Mouse (Mus musculus) embryo, embryonic 11 days (tissue): ENCODE data around the gene Actl6b.

Source experiments
- DNase-seq: peaks from one replicate; pipeline ENCODE4 v3.0.0-alpha.2; 2015

Gene Actl6b

DNA sequence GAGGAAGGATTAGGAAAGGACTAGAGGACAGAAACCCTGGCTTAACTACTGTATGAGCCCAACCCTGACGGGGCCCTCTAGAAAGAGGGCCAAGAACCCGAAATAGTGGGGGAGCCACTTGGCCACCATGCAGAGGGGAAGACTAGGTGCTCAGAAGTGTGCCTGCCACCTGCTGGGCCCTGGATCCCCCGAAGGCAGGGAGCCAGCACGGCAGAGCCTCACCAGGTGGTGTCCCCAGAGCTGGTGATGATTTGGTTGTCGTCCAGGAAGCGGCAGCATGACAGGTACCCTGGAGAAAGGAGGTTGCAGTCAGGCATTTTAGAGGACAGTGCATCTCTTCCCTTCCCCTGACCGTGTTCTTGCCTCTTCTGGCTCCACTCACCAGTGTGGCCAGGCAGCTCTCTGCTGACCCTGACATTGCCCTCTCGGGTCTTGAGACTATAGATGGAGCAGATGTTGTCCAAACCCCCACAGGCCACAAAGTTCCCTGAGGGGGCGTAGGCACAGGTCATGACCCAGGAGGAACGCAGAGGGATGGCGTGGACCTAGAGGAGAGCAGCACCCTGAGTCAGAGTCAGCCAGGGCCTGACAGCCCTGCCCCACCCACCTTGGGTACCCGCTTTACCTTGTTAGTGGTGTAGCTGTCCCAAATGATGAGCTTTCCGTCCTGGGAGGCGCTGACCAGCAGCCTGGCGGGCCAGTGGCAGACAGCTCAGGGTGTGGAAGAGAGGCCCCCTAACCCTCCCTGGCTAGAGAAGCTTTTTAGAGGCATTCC is 23.9 kb upstream of the Actl6b start:
- no peak for DNase-seq

DNA sequence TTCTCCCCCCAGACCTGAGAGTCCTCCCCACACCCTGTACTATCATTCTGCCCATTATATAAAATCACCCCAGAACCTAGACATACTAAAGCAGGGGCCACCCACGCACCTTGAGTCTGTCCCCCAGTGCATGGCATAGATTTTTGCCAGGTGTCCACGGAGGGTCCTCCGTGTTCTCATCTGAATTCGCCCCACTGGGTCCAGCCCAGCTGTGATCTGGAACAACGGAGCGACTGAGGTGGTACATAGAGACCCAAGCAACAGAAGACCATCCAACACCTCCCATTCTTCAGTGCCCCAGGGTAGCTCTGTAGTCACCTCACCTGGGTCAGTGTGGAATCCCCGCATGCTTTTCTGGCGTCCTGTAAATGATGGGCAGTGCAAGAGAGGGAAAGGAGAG is 23.2 kb upstream of the Actl6b start:
- DNase-seq: no peak

DNA sequence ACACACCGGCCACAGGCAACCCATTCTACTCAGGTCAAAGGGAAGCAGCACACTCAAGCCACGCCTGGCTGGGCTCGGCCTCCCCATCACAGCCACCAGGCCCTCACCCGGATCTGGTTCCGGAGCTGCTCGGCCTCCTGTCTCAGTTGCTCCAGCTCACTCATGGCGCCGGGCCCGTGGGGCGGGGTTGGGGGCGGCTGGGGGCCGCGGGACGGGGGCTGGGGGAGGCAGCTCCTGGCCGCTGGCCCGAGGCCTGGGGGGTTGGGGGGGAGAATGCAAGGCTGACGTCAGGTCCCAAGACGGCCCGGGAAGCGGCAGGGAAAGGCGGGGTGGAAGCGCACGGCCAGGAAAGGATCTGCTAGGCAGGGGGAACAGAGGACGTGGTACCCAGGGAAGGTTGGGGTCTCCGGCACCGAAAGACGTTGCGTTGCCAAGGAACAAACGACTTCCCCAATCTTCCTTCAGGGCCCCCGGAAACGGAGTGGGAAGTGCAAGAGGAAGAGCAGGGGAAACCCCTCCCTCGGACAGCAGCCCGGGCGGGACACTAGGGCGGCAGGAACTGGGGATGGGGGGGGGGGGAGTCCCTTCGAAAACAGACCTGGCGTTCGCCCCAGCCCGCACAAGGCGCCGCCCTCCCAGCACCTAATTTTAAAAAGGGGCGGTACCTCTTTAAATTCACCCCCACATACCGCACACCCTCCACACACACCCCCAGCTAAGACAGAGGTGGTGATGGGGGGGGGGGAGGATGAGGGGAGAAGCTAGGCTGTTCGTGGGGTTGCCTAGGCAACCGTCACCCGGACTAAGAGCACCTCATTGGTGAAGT is 22.5 kb upstream of the Actl6b start:
- DNase-seq: peak; percentile 91

DNA sequence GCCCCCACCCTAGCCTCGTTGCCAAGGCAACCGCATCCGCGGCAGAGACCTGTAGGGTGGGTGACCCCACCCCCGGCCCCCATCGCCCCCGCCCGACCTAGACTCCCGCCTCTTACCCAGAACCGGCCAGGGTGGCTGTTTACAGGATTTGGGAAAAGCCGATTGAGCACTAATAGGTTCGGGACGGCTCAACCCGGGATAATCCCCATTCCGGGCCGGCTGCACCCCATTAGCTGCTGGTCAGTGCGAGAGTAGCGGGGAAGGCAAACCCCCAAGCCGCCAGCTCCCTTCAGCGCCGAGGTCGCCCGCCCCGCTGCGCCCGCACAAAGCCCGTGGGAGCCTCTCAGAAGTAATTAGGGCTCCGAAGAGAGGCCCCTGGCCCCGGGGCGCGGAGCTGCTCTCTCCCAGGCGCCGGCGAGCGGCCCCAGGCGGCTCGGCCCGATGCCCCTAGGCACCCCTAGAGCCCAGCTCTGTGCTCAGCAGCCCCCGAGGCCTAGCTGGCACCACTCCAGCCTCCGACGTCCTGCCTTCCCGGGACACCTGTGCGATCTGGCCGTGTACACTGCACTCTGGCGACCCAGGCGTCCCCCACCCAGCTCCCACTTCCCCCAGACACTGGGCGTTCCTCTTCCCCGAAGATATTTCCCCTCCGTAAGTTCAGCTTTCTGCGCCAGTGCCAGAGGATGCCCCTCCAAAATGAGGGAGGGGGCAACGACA is 21.7 kb upstream of the Actl6b start:
- DNase-seq: peak; percentile 63

DNA sequence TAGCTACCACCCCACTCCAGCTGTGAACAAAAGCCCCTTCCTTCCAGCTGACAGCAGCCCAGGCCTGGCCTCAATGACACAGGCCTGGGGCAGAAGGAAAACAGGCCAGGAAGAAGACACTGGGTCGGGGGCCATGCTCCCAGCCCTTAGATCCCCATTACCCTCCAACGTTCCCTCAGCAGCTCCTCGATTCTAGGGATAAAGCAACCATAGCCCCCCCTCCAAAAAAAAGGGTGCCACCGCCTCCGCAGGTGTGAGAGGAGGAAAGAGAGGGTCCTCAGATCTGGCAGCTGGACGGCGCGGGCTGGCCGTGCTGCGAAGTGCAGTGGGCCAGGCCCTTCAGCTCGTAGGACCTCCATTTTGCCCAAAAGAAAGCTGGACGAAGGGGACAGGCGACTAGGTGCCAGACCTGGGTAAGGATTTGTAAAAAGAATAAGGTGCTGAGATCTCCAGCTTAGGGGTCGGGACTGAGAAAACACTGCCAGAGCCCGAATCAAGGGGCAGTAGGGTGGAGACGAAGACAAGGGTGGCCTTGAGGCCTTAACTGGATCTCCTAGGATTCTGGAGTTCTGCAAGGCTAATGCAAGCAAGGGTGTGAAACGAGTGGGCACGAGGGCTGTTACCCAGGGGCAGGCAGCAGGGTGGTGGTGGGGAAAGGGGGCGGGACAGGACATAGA is 21.0 kb upstream of the Actl6b start:
- DNase-seq: peak; percentile 53

DNA sequence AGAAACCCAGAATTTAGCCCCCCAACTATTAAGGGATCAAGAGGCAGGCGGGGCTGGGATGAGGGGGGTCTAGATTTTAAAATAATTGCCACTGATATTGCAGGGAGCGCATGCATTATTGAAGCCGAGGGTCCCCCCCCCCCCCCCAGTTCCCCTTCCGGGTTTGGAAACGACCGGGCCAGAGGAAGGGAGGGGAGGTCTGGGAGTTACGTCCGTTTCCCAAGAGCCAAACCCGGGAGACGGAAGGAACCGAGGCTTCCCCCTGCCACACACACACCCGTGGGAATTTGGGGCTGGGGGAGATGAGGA is 20.6 kb upstream of the Actl6b start:
- no peak for DNase-seq

DNA sequence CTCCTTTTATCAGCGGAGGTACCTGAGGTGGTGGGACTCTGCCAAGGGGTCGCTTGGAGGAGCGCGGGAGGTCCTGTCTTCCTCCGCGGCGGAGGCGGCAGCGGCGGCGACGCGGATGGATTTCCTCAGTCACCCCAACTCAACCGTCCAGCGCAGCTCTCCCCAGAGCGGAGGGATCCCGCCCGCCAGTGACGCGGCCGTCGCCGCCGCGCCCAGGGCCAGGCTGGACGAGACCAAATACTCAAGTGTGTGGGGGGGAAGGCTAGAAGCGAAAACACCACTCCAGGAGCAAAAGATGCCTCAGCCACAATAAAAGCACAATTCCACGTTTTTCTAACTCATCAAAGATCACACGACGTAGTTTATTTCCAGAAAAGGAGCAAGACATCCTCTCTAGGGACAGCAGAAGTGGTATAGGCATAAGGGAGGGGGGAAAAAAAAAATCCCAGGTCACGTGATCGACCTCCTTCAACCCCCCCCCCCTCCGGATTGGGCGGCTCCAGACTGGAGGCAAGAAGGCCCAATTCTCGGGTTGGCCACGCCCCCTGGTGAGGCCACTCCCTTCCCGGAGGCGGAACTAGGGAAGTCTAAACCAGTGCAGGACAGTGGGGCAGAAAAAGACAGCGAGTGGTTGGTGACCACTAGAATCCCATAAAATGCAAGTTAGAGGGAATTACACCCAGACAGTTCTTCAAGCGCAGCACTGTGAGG is 20.0 kb upstream of the Actl6b start, which contains the start of the genes Epo and Gnb2:
Epo (minus strand) TSS at position 126 of the 711 bp plus-strand sequence.
Gnb2 (minus strand) TSS at position 394 of the 711 bp plus-strand sequence.
- peak; percentile 99 for DNase-seq

DNA sequence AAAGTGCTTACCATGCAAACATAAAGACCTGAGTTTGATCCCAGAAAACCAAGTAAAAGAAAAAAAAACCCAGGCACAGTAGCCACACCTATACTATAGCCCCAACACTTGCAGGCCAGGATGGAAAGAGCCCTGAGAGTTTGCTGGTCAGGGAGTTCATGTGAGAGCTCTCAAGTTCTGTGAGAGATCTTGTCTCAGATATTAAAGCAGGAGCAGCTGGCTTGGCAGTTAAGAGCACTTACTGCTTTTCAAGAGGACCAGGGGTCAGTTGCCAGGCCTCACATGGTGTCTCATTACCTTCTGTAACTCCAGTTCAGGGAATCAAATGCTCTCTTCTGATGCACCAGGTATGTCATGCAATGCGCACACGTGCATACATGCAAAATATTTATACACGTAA is 18.6 kb upstream of the Actl6b start:
- DNase-seq: no peak

DNA sequence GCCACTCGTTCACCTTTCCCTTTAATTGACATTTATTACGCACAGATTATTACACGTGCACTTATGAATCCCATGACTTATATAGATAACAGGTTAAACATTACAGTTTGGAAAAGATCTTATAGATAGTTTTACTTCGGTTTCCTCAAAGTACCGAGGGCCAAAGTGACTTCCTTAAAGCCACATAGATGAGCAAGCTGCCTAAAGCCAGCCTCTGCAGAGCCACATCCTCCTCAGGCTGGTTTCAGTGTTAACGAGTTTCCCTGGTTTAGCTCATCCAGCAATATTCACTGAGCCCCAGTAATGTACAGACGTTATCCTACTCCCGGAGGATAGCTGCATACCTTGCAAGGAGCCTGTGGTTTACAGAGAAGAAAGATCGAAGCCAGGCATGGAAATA is 18.0 kb upstream of the Actl6b start:
- no peak for DNase-seq

DNA sequence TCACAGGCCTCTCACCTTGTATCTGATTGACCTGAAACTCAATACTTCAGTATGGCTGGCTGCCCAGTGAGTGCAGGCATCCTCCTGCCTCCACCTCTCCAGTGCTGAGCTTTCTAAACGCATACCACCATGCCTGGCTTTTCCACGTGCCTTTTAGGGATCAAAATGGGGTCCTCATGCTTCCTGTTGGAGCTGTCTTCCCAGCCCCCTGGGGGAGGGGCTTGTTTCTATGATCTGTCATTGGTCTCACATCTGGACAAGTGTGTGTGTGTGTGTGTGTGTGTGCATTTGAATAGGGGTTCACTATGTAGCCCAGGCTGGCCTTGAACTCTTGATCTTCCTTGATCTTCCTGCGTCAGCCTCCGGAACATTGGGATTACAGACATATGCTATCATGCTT is 15.9 kb upstream of the Actl6b start:
- DNase-seq: no peak

DNA sequence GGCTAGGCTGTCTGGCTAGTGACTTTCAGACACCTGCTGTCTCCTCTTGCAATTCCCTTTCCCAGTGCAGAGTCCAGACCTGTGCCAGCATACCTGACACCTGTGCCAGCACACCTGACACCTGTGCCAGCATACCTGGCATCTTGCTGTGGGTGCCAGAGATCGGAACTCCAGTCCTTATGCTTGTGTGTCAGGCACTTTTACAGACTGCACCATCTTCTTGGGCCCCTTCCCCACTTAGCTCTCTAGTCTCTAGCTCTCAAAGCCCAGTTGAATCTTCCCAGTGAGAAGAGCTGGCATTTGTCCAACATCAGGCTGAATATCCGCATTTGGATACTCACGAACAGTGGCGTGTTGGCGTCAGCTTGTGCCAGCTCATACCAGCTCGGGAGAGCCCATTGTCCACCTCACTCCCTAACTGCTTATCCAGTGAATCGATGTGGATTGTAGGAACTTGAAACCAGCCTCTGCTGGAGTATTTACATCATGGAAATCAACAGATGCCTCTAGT is 14.0 kb upstream of the Actl6b start:
- no peak for DNase-seq

DNA sequence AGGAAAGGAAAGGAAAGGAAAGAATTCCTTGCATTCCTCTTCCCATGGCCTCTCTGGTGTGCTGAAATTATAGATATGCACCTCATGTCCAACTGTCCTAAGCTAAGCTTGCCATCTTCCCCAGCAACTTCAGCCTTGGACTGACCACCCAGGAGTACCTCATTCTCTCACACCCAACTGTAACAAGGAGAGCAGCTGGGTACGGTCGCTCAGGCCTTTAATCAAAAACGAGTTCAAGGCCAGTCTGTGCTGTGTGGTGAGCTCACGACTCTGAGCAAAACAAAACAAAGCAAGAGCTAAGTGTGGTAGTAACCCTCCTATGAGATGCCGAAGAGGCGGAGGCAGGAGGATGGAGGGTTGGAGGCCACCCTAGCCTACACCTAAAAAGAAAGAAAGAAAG is 12.3 kb upstream of the Actl6b start:
- DNase-seq: no peak

DNA sequence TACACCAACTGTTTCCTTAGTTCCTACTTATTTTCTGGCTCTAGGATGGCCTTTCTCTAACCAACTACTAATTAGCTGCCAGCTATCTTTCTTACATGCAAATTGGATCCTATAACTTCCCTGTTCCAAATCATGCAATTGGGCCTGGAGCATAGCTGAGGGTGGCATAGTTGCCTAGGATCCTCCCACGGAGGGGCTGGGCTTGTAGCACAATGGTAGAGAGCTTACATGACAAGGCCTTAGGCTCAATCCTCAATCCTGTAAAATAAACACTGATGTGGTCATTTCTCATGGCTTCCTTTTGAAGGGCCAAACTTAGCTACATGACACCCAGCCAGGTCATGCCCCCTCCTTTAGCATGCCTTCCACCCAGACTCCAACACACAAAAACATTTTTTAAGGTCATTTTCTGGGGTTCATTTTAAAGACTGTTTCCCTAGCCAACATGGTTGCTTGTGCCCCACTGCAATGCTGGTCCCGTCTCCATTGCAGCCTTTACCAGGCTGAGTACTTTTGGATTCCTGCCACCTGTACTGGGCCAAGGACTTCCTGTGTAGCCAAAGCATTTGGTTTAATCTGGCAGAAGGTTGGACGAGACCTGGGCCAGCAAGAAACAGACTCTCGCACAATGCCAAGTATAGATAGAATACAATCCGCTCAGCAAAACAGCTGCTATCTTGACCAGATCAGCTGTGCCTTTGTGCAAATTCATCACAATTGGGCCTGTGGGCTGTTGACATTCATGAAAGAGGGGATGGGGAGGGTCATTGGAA is 11.4 kb upstream of the Actl6b start:
- DNase-seq: no peak

DNA sequence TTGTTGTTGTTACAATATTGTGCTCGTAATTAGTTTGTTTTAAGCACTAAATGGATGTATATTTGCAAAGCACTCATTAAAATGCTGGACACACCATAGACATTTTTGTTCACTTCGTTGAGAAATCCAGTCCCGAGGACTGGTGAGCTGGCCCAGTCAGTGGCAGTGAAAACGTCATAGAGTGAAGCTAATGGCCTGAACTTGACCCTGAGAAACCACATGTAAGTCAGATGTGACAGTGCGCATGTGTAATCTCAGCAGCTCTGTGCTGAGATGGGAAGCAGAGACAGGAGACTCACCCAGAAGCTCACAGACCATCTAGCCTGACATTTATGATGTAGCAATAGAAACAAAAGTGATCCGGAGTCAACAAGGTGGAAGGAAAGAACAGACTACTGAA is 8.4 kb upstream of the Actl6b start:
- DNase-seq: no peak

DNA sequence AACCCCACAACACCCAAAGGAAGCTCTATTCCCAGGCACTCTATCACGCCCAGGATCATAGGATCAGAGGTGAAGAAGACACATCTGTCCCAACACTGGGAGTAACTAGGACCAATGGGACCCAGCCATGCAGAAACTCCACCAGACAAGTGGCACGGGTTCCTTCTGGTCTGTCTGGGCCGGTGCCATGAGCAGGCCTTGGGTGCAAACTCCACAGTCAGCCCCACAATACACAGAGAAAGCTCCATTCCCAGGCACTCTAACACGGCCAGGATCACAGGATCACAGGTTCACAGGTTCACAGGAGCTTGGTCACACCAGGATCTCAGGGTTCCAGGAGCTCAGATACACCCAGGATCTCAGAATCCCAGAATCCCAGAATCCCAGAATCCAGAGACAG is 7.7 kb upstream of the Actl6b start:
- no peak for DNase-seq

DNA sequence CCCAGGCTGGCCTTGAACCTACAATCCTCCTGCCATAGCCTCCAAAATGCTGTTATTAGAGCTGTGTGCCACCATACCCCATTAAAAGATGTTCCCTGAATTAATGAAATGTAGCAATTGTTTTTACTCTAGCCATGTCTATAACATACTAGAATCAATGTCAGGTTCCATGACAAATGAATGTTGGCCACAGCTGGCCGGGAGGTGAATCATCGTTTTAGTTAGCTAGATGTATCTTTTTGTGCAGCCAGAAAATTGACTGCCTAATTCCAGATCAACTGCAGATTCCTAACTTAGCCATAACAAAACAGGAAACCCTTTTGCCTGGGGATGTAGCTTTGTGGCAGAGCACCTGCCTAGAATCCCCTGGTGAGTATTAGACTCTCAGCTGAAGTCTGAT is 3.5 kb upstream of the Actl6b start:
- DNase-seq: no peak

DNA sequence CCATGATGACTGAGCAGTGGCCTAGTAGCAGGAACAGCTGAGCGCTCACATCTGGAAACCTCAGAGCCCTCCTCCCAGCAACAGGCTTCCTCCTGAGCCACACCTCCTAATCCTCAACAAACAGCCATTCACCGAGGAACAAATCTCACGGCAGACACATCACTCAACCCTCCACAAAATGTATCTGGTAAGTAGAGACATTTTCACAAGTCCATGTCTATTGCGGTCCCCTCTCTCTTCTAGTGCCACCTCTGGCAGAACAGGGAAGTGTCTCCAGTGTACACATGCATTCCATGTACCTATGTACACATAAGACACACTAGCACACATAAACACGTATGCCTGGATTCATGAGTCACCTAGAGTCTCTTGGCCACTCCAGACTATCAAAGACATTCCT is 2.2 kb upstream of the Actl6b start:
- DNase-seq: no peak

DNA sequence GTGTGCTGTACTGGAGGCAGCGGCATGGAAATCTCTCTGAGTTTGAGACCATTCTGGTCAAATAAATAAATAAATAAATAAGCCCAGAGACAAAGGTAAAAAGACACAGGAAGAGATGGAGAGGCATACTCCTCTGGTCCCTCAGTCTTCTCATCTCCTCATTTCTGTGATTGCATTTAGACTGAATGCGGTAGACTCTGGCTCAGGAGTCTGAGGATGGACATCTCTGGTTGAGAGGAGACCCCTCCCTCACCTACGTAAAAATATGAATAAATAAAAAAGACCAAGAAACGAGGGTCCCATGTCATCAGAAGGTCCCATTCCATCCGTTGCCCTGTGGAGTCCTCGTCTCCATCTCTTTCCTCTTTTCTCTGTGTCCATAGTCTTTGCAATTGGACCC is 317 bp upstream of the Actl6b start:
- no peak for DNase-seq

DNA sequence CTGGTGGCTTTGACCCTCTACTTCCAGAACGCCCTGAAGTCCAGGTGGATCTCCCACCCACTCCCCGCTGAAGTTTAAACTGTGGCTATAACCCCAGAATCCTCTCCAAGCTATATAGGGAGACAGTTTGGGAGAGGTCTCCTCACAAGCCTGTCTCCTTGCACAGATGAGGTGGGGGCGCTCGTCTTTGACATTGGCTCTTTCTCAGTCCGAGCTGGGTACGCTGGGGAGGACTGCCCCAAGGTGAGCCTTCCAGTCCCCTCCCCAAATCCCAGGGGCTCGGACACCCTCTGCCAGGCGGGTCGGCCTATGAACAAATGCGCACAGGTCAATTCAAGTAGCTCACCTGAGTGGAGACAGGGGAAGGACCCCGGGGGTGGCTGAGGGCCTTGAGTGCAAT is 581 bp downstream of the Actl6b start:
- DNase-seq: no peak

DNA sequence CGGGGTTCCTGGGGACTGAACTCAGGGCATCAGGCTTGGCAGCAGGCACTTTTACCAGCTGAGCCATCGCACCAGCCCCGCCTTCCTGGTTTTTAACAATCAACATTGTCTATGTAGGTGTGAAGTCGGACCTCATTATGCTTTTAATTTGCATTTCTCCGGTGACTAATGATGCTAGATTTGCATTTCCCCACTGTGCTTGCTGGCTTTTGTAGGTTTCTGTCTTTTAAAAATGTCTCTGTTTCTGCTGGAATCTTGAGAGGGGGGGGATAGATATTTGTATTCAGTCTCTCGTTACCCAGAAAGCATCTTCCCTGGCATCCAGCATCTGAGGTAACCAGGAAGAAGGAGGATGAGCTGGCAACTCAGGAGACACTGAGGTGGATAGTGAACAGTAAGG is 8.2 kb downstream of the Actl6b start:
- no peak for DNase-seq

DNA sequence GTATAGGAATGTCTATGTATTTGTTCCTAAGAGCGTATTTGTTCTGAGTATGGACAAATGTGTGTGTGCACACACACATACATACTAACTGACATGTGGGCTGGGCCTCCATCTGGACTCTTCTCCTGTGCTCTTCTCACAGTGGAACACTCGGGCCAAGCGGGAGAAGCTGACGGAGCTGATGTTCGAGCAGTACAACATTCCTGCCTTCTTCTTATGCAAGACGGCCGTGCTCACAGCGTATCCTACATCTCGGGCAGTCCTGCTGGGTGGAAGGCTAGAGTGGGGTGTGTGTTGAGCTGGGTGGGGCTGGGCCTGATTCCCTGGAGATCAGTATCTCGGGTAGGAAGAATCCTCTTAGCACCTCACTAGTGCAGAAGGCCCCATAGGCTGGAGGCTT is 9.6 kb downstream of the Actl6b start:
- no peak for DNase-seq

DNA sequence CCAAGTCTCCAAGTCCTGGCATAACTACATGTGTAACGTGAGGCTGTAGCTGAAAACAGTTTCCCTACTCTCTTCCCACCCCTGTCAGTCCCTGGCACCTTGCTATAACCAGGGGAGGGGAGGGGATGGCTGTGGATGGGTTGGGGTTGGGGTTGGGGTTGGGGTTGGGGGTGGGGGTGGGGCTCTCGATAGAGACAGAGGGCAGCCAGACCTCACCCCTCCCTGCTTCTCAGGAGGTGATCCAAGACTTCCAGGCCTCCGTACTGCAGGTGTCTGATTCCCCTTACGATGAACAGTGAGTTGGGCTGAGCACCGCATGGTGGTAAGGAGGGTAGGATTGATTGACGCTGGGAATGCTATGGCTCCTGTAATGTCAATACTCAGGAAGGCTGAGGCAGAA is 12.4 kb downstream of the Actl6b start:
- no peak for DNase-seq
